Mouse (Mus musculus) stomach, postnatal 0 days (tissue): ENCODE data around the gene Aldh16a1.
"Not testable (repeated sequence)": the region's sequence is repeated elsewhere in the genome, so short reads cannot be mapped to it uniquely, and the experiment has no call there.

Source experiments
- CTCF ChIP-seq: IDR thresholded peaks from 2 replicates; pipeline ENCODE4 v1.5.1; 2016; ENCODE audit warnings: antibody characterized with exemption, low read depth, mild to moderate bottlenecking, moderate library complexity
- EP300 ChIP-seq: optimal IDR thresholded peaks from 2 replicates; pipeline ENCODE3; 2016; ENCODE audit warnings: antibody characterized with exemption

DNA sequence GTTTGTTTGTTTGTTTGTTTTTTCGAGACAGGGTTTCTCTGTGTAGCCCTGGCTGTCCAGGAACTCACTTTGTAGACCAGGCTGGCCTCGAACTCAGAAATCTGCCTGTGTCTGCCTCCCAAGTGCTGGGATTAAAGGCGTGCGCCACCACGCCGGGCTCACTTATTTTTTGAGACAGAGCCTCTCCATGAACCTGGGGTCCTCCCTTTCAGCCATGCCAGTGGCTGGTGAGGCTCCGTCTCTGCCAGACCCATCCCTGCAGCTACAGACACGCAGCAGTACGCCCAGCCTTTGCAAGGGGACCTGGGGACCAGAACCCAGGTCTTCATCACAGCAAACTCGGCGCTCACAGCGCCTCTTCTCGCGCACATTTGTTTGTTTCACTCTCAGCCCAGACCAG lies 58.4 kb downstream of the Aldh16a1 start:
- not testable (repeated sequence) for TF ChIP-seq CTCF, EP300
